Mouse (Mus musculus): ENCODE measurements around the gene Cd248. TPM values are rescaled to one million over a fixed set of nuclear protein-coding genes. Genes with fewer than 3 reads are reported as not detected.

The Cd248 gene
- 10 to 100 TPM; 13.8 to 15.1 TPM for total RNA-seq (2021)

- intact Hi-C loops (cut with DNase I) = no loop called here
- peak; percentile 75 to 81 for DNase-seq
These were observed at the start of gene Cd248 for GRCm38 (mm10) chr19:5067867-5068569. Gene Cd248, plus strand, starts transcription at chr19:5068078.

GRCm38 (mm10) chr19:5018191-5018590 is 49.7 kb upstream of the Cd248 start:
- intact Hi-C loops (cut with DNase I) = no loop called here
- no peak for DNase-seq

GRCm38 (mm10) chr19:5021416-5021815 is 46.5 kb upstream of the Cd248 start:
- intact Hi-C loops (cut with DNase I) = no loop called here
- no peak for DNase-seq

GRCm38 (mm10) chr19:5023621-5024479 is 44.0 kb upstream of the Cd248 start, which contains the start of gene Slc29a2:
Gene Slc29a2, plus strand, starts transcription at chr19:5023860.
- DNase-seq = peak; percentile 88 to 90
- intact Hi-C loops (cut with DNase I) = no loop called here

GRCm38 (mm10) chr19:5026111-5026510 is 41.8 kb upstream of the Cd248 start:
- intact Hi-C loops (cut with DNase I) = no loop called here
- no peak for DNase-seq

- no peak for DNase-seq
- intact Hi-C loops (cut with DNase I) = no loop called here
These were observed 35.2 kb upstream of the Cd248 start for GRCm38 (mm10) chr19:5032686-5033085.

- intact Hi-C loops (cut with DNase I) = no loop called here
These were observed 31.3 kb upstream of the Cd248 start for GRCm38 (mm10) chr19:5036577-5036976.

GRCm38 (mm10) chr19:5037678-5038571 is 30.0 kb upstream of the Cd248 start:
- intact Hi-C loops (cut with DNase I) = no loop called here
- DNase-seq = peak; percentile 84 to 88

More at GRCm38 (mm10) chr19:5036577-5036976, 31.3 kb upstream of the Cd248 start:
- DNase-seq = no peak

GRCm38 (mm10) chr19:5038709-5039156 is 29.1 kb upstream of the Cd248 start, which contains the start of the genes B4gat1 and AC124502.3:
Gene B4gat1, plus strand, starts transcription at chr19:5038826.
Gene AC124502.3, plus strand, starts transcription at chr19:5038891.
- intact Hi-C loops (cut with DNase I) = no loop called here

GRCm38 (mm10) chr19:5039301-5040114 is 28.4 kb upstream of the Cd248 start:
- intact Hi-C loops (cut with DNase I) = no loop called here
- DNase-seq = no peak

More at GRCm38 (mm10) chr19:5038709-5039156, 29.1 kb upstream of the Cd248 start, which contains the start of the genes B4gat1 and AC124502.3:
- DNase-seq = peak; percentile 87 to 89

- peak; percentile 90 for DNase-seq
- intact Hi-C loops (cut with DNase I) = no loop called here
These were observed 26.9 kb upstream of the Cd248 start, which contains the start of gene Brms1 for GRCm38 (mm10) chr19:5040862-5041523. Gene Brms1, plus strand, starts transcription at chr19:5041354.

GRCm38 (mm10) chr19:5041588-5041987 is 26.3 kb upstream of the Cd248 start:
- intact Hi-C loops (cut with DNase I) = no loop called here
- DNase-seq = no peak

- DNase-seq = no peak
- intact Hi-C loops (cut with DNase I) = no loop called here
These were observed 22.3 kb upstream of the Cd248 start for GRCm38 (mm10) chr19:5045531-5045930.

- DNase-seq = no peak
- intact Hi-C loops (cut with DNase I) = no loop called here
These were observed 19.5 kb upstream of the Cd248 start for GRCm38 (mm10) chr19:5048138-5049056.

- no peak for DNase-seq
- intact Hi-C loops (cut with DNase I) = no loop called here
These were observed 18.6 kb upstream of the Cd248 start for GRCm38 (mm10) chr19:5049325-5049724.

- intact Hi-C loops (cut with DNase I) = no loop called here
- DNase-seq = peak; percentile 41 to 66
These were observed 17.6 kb upstream of the Cd248 start, which contains the start of gene Rin1 for GRCm38 (mm10) chr19:5050047-5050905. Gene Rin1, plus strand, starts transcription at chr19:5050481.

- intact Hi-C loops (cut with DNase I) = no loop called here
These were observed 16.8 kb upstream of the Cd248 start for GRCm38 (mm10) chr19:5051031-5051430.

More at GRCm38 (mm10) chr19:5051031-5051430, 16.8 kb upstream of the Cd248 start:
- DNase-seq = no peak

Data from heart, postnatal 36 days (tissue).